Mouse (Mus musculus) T-helper 2 cell (primary cell): ENCODE results near the gene Slc13a3.

ENCODE experiments used
- in situ Hi-C: fragments of 300-600 bp; cut with MboI, MseI; formaldehyde crosslinking; loops from one replicate; pipeline ENCODE4 v1.15.1; 2025; ENCODE audit warnings: high pct_unique_total_duplicates

The Slc13a3 gene

DNA sequence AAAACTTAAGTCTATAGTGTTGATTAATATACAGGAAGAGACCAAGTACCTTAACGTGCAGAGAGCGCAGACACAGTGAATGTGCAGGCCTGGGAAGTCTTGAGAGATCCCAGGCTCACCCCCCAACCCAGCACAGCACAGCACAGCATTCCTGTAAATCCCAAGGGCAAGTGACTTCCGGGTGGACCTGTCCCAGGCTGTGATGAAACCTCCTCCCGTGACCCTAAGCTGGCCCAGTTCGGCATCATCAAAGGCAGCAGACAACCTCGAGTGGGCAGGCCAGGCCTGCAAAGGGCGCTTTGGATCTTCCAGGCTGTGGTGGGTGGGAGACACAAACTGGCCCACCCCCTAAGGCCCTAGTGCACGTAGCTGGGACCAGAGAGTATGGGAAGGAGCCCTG lies 9.0 kb upstream of the Slc13a3 start:
- in situ Hi-C loops = no loop called here

- in situ Hi-C loops = no loop called here
These were observed 2.8 kb upstream of the Slc13a3 start for GRCm38 (mm10) chr2:165475850-165476249.

GRCm38 (mm10) chr2:165475412-165475811 lies 2.4 kb upstream of the Slc13a3 start:
- in situ Hi-C loops = no loop called here

DNA sequence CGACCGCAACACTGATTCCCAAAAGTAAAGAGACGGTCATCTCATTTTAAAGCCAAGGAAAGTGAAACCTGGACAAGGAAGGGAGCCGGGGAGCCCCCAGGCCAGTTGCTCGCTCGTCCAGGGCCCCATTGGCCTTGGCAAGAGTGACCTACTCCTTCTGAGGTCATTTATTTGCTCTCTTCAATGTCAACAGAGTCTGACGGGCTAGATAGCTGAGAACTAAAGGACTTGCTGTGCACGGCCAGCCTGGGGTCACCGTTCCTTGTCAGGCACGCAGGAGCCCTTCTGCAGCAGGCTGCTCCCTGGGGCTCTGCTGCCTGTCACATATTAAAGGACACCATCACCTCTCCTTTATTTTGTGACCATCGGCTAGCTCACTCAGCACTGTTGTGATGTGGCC lies 1.1 kb downstream of the Slc13a3 start:
- in situ Hi-C loops = no loop called here

DNA sequence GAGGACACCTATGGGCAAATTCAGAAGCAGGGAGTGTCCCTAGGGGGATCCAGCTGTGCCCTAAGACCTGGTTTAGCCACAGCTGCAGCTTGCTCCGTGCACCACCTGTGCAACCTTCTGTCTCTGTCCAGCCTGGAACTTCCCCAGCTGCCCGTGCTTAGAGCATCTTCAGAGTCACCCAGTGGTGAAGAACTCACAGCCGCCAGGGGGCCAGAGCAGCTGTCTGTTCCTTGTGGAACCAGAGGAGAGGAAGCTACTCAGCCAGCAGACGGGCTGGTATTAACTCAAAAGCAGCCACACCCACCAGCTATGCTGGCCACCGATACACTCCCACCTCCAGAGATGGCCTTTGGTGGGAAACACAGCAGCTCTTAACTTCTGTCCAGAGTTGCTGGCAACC lies 2.9 kb downstream of the Slc13a3 start:
- in situ Hi-C loops = no loop called here

- in situ Hi-C loops = no loop called here
These were observed 5.1 kb downstream of the Slc13a3 start for GRCm38 (mm10) chr2:165467824-165468452.

GRCm38 (mm10) chr2:165459663-165460062 lies 13.4 kb downstream of the Slc13a3 start:
- in situ Hi-C loops = no loop called here

GRCm38 (mm10) chr2:165458189-165458588 lies 14.8 kb downstream of the Slc13a3 start:
- in situ Hi-C loops = no loop called here

- in situ Hi-C loops = no loop called here
These were observed 16.3 kb downstream of the Slc13a3 start for GRCm38 (mm10) chr2:165456710-165457109.

- in situ Hi-C loops = no loop called here
These were observed 20.0 kb downstream of the Slc13a3 start for GRCm38 (mm10) chr2:165452730-165453693.

- in situ Hi-C loops = no loop called here
These were observed 24.6 kb downstream of the Slc13a3 start for GRCm38 (mm10) chr2:165448475-165448874.

DNA sequence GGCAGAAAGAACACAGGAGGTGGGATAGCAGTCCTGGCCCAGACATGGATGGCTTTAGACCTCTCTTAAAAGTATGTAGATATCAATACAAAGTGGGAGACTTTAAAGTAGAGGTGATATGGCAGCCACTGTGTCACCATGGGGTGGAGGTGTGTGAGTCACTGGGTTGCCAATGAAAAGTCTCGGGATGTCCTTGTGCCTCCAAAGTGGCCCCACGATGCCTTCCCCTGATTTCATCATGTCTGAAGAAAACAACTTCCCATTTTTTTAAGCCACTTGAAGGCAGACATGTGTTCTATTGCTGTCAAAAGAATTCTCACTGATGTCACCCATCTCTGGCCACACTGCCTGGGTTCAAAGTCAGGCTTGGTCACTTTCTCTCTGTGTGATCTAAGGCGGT lies 28.2 kb downstream of the Slc13a3 start:
- in situ Hi-C loops = no loop called here

GRCm38 (mm10) chr2:165442981-165443380 lies 30.0 kb downstream of the Slc13a3 start:
- in situ Hi-C loops = no loop called here

GRCm38 (mm10) chr2:165441613-165442012 lies 31.4 kb downstream of the Slc13a3 start:
- in situ Hi-C loops = no loop called here

DNA sequence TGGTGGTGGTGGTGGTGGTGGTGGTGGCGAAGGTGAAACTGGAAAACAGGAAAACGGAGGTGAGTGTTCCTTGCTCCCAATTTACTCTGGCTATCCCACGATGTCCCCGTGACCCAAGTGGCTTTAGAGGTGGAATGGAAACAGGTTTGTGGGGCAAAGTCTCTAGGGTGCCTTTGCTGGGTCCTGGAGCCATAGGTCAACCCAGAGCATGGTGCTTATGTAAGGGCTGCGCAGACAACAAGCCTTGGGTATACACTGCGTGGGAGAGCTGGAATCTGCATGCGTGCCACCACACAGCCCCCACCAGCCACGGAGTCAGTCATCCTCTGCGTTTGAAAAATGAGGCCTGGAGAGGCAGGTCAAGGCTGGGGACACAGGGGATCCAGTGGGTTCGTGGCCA lies 33.4 kb downstream of the Slc13a3 start:
- in situ Hi-C loops = loop anchor here (10.0 kb wide), 1 partner anchor 1385 kb away; no protein-coding TSS in a partner anchor

- in situ Hi-C loops = loop anchor here (10.0 kb wide), 1 partner anchor 1386 kb away; no protein-coding TSS in a partner anchor
These were observed 34.1 kb downstream of the Slc13a3 start for GRCm38 (mm10) chr2:165438881-165439280.

GRCm38 (mm10) chr2:165428694-165429093 lies 44.3 kb downstream of the Slc13a3 start:
- in situ Hi-C loops = no loop called here

GRCm38 (mm10) chr2:165420195-165420594 lies 52.8 kb downstream of the Slc13a3 start:
- in situ Hi-C loops = no loop called here

DNA sequence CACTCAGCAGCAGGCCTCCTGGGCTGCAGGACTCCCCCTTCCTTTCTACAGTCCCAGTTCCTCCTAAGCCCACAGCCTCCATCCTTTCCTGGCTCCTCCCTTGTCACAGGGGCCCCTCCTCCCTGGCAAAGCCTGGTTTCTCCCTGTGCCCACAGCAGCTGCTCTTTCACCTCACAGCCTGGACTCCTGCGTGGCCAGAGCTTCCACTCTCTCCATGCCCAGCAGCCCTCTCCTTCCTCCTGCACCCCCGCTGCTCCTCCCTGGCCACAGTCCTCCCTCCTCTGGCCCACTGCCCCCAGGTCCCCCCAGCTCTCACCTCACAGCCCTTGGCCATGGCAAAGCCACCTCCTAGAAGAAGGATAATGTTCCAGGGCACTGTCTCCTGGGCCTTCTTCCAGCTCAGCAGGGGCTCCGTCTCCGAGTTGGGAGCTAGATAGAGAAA lies 53.3 kb downstream of the Slc13a3 start:
- in situ Hi-C loops = no loop called here

GRCm38 (mm10) chr2:165418577-165418976 lies 54.5 kb downstream of the Slc13a3 start:
- in situ Hi-C loops = no loop called here

GRCm38 (mm10) chr2:165417291-165417690 lies 55.7 kb downstream of the Slc13a3 start:
- in situ Hi-C loops = no loop called here

- in situ Hi-C loops = no loop called here
These were observed 57.2 kb downstream of the Slc13a3 start for GRCm38 (mm10) chr2:165415795-165416194.
